Mouse (Mus musculus) forebrain, embryonic 14.5 days (tissue): Measurements from ENCODE around the gene 1700003F12Rik. TPM values are rescaled to one million over a fixed set of nuclear protein-coding genes. Genes with fewer than 3 reads are reported as not detected.

ENCODE experiments used
- ATAC-seq: fragments of 200-750 bp; cut with Nextera tagmentation; 2 replicates; pipeline ENCODE4 v1.8.0; 2017; ENCODE audit warnings: mild to moderate bottlenecking, moderate library complexity
- DNase-seq: peaks from one replicate; pipeline ENCODE4 v3.0.0-alpha.2; 2015; ENCODE audit warnings: low spot score
- H3K27ac ChIP-seq: fragments of 300-500 bp; sonication (generic); 2 replicates; pipeline ENCODE4 v1.5.1; 2014; ENCODE audit warnings: low read depth, mild to moderate bottlenecking, control low read depth, low read length, moderate library complexity
- H3K27me3 ChIP-seq: fragments of 300-500 bp; sonication (generic); replicated peaks from 2 replicates; pipeline ENCODE4 v1.6.1; 2014; ENCODE audit warnings: low read length, control low read depth, mixed read lengths; ENCODE audit not compliant: control insufficient read depth, insufficient read depth
- H3K36me3 ChIP-seq: fragments of 300-500 bp; sonication (generic); 2 replicates; pipeline ENCODE4 v1.6.1; 2014; ENCODE audit warnings: low read length, control low read depth; ENCODE audit not compliant: control insufficient read depth, insufficient read depth
- H3K4me1 ChIP-seq: fragments of 300-500 bp; sonication (generic); 2 replicates; pipeline ENCODE4 v1.6.1; 2014; ENCODE audit warnings: antibody characterized with exemption, low read length, control low read depth; ENCODE audit not compliant: control insufficient read depth, insufficient read depth
- H3K4me2 ChIP-seq: fragments of 300-500 bp; sonication (generic); 2 replicates; pipeline ENCODE4 v1.6.1; 2014; ENCODE audit warnings: mild to moderate bottlenecking, control low read depth, low read length
- H3K4me3 ChIP-seq: fragments of 300-500 bp; sonication (generic); 2 replicates; pipeline ENCODE4 v1.5.1; 2014; ENCODE audit warnings: low read depth, low read length, control low read depth
- H3K9ac ChIP-seq: fragments of 300-500 bp; sonication (generic); 2 replicates; pipeline ENCODE4 v1.6.1; 2014; ENCODE audit warnings: mild to moderate bottlenecking, low read length, control low read depth, moderate library complexity
- H3K9me3 ChIP-seq: fragments of 300-500 bp; sonication (generic); replicated peaks from 2 replicates; pipeline ENCODE4 v1.6.1; 2016; ENCODE audit warnings: low read length, control low read depth, mixed read lengths; ENCODE audit not compliant: control insufficient read depth
- WGBS: fragments of 180-500 bp; shearing (Covaris S2); extraction: QIAGEN DNeasy Blood & Tissue Kit; methylation state at CpG from one replicate; pipeline ENCODE4 v1.1.7; 2014; 5-methylcytosine and 5-hydroxymethylcytosine counted together
- polyA plus RNA-seq: library from polyadenylated mRNA; unstranded; fragments of >200 nt; fragmentation: Nextera tagmentation; extraction: Ambion mirVana; gene quantifications from 2 replicates; pipeline ENCODE4 v1.2.1, GENCODE M21; 2014

Gene 1700003F12Rik
- polyA plus RNA-seq, 1 experiment from 2014 or later, result 1.2 TPM

- H3K9me3 ChIP-seq, result peaks cover 3% of the 10 kb centered on the region; the same call in 1 of the 2 replicates
- no peak overlapping the region for H3K27ac ChIP-seq
- no peaks in the 10 kb centered on the region for H3K27me3 ChIP-seq
- DNase-seq, result no peak
- no peak for ATAC-seq
- H3K4me2 ChIP-seq, result no peak overlapping the region
- WGBS, result 77% methylated on average over 4 of the region's 4 CpGs
- H3K9ac ChIP-seq, result no peak overlapping the region
- H3K4me1 ChIP-seq, result peaks cover 18% of the 10 kb centered on the region
- H3K4me3 ChIP-seq, result no peak overlapping the region
- no peaks in the 10 kb centered on the region for H3K36me3 ChIP-seq
Observed at GRCm38 (mm10) chr2:154589051-154589450, 42.2 kb downstream of the 1700003F12Rik start.

GRCm38 (mm10) chr2:154591239-154591638 is 44.4 kb downstream of the 1700003F12Rik start:
- H3K27ac ChIP-seq, result no peak overlapping the region
- H3K4me2 ChIP-seq, result no peak overlapping the region
- no peak for DNase-seq
- no peak overlapping the region for H3K4me3 ChIP-seq
- H3K9me3 ChIP-seq, result peaks cover 3% of the 10 kb centered on the region; the same call in 1 of the 2 replicates
- H3K4me1 ChIP-seq, result no peaks in the 10 kb centered on the region
- 82% methylated on average over 3 of the region's 3 CpGs for whole genome bisulfite sequencing
- H3K9ac ChIP-seq, result no peak overlapping the region
- no peak for ATAC-seq
- H3K36me3 ChIP-seq, result no peaks in the 10 kb centered on the region
- H3K27me3 ChIP-seq, result no peaks in the 10 kb centered on the region

- H3K4me3 ChIP-seq, result no peak overlapping the region
- H3K4me2 ChIP-seq, result no peak overlapping the region
- no peaks in the 10 kb centered on the region for H3K27me3 ChIP-seq
- no peaks in the 10 kb centered on the region for H3K4me1 ChIP-seq
- no peaks in the 10 kb centered on the region for H3K36me3 ChIP-seq
- DNase-seq (peak; percentile 46), ATAC-seq (no peak)
- H3K9ac ChIP-seq, result no peak overlapping the region
- H3K9me3 ChIP-seq, result peaks cover 3% of the 10 kb centered on the region; the same call in 1 of the 2 replicates
- WGBS, result 70% methylated on average over 3 of the region's 3 CpGs
- no peak overlapping the region for H3K27ac ChIP-seq
Observed at GRCm38 (mm10) chr2:154593025-154593424, 46.1 kb downstream of the 1700003F12Rik start.

DNA sequence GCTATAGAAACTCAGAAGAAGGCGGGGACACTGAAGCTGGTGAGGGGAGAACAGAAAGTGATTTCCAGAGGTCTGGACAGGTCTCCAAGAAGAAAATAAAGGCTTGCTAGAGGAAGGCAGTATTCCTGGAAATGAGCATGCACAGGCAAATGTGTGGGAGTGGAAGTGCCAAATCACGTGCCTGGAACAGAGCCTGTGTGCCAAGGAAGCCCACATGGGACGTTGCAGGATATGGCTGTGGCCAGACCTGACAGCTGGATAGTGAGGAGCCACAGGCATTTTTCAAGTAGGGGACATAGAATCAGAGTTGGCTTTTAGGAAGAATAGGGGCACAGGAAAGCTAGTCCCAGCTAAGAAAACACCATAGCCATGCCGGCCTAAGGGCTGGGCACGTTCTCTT is 48.9 kb downstream of the 1700003F12Rik start:
- peak; percentile 44 for DNase-seq
- 83% methylated on average over 5 of the region's 5 CpGs for WGBS

DNA sequence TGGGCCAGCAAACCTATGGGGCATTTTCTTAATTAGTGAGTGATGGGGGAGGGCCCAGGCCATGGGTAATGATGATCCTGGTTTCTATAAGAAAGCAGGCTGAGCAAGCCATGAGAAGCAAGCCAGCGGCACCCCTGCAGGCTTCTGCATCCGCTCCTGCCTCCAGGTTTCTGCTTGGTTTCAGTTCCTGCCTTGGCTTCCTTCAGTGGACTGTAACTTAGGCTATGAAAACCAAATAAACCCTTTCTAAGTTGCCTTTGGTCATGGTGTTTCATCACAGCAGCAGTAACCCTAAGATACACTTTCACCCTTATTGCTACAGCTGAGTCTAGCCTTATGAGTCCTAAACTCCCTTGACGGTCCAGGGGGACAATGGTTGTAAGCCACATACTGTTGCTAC is 50.5 kb downstream of the 1700003F12Rik start:
- no peaks in the 10 kb centered on the region for H3K27me3 ChIP-seq
- ATAC-seq (no peak), DNase-seq (no peak)
- peaks cover 3% of the 10 kb centered on the region; the same call in 1 of the 2 replicates for H3K9me3 ChIP-seq
- 88% methylated on average over 3 of the region's 3 CpGs for WGBS
- H3K4me1 ChIP-seq, result no peaks in the 10 kb centered on the region
- no peak overlapping the region for H3K4me3 ChIP-seq
- H3K9ac ChIP-seq, result no peak overlapping the region
- H3K4me2 ChIP-seq, result no peak overlapping the region
- no peaks in the 10 kb centered on the region for H3K36me3 ChIP-seq
- H3K27ac ChIP-seq, result no peak overlapping the region

More for the DNA sequence above, 48.9 kb downstream of the 1700003F12Rik start:
- Histone ChIP-seq H3K4me1 (no peaks in the 10 kb centered on the region), H3K27ac (no peak overlapping the region), H3K9ac (no peak overlapping the region), H3K27me3 (no peaks in the 10 kb centered on the region), H3K9me3 (peaks cover 3% of the 10 kb centered on the region; the same call in 1 of the 2 replicates), H3K36me3 (no peaks in the 10 kb centered on the region), H3K4me2 (no peak overlapping the region), H3K4me3 (no peak overlapping the region)
- no peak for ATAC-seq

Other genes with a start within 250 kb of the 1700003F12Rik start
- gene Bpifb9b, start 239.9 kb upstream of the 1700003F12Rik start, polyA plus RNA-seq, result not detected in 2 replicates
- gene Cdk5rap1, start 174.1 kb upstream of the 1700003F12Rik start, polyA plus RNA-seq, result 18.8 and 24.1 TPM in 2 replicates
- gene Snta1, start 139.0 kb upstream of the 1700003F12Rik start, polyA plus RNA-seq, result 2.6 and 4.6 TPM in 2 replicates
- gene Cbfa2t2, start 110.6 kb upstream of the 1700003F12Rik start, polyA plus RNA-seq, result 51.9 and 59.4 TPM in 2 replicates
- gene Actl10, start 4.7 kb downstream of the 1700003F12Rik start, polyA plus RNA-seq, result 0.15 and 0.19 TPM in 2 replicates
- 19.8 and 23.6 TPM in 2 replicates for gene Necab3, start 11.8 kb downstream of the 1700003F12Rik start, polyA plus RNA-seq
- gene E2f1, start 22.8 kb downstream of the 1700003F12Rik start, polyA plus RNA-seq, result 3.5 and 5.0 TPM in 2 replicates
- 14.8 and 15.2 TPM in 2 replicates for gene Pxmp4, start 56.6 kb downstream of the 1700003F12Rik start, polyA plus RNA-seq
- 2.2 and 2.4 TPM in 2 replicates for gene Zfp341, start 66.2 kb downstream of the 1700003F12Rik start, polyA plus RNA-seq
- gene 4930519P11Rik, start 66.4 kb downstream of the 1700003F12Rik start, polyA plus RNA-seq, result 0.65 TPM in 1 of 2 replicates, not detected in the other
- 21.6 and 22.4 TPM in 2 replicates for gene Chmp4b, start 104.6 kb downstream of the 1700003F12Rik start, polyA plus RNA-seq
- gene Gm14214, start 222.9 kb downstream of the 1700003F12Rik start, polyA plus RNA-seq, result not detected in 2 replicates
- gene Raly, start 244.0 kb downstream of the 1700003F12Rik start, polyA plus RNA-seq, result 109 and 116 TPM in 2 replicates
- gene a, start 244.3 kb downstream of the 1700003F12Rik start, polyA plus RNA-seq, result 0.89 and 2.4 TPM in 2 replicates